Mouse (Mus musculus) liver, embryonic 14.5 days (tissue): ENCODE data around the gene Ace3.

ENCODE experiments used
- CTCF ChIP-seq: IDR thresholded peaks from 2 replicates; pipeline ENCODE4 v1.5.1; 2016; ENCODE audit warnings: antibody characterized with exemption, low read depth, control low read depth
- EP300 ChIP-seq: IDR thresholded peaks from 2 replicates; pipeline ENCODE4 v1.6.1; 2016; ENCODE audit warnings: antibody characterized with exemption, low read depth

DNA sequence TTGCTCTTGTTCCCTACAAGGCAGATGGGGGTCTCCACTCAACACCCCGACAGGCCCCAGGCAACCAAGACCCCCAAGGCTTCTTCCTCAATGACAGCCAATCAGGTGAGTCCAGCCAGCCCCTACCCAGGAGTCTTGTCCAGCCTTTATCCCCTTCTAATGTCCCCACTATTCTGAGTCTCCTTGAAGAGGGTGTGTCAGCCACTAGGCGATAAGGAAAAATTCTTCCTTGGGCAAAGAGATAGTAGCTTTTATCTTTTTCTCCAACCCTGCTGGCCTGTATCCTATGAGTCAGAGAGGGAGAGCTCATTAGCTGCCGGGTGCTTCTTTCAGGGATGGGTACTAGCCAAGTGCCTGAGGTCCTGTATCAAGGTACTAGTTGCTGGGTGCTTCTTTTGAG, 31.3 kb downstream of the Ace3 start:
- TF ChIP-seq CTCF (no peak), EP300 (no peak; the same call in none of the 2 replicates)
